ENCODE assay signal across 8 mouse cellular contexts in genomic region chr4:138453097-138453752, GRCm38 (mm10). TPM values are rescaled to one million over a fixed set of nuclear protein-coding genes. Genes with fewer than 3 reads are reported as not detected.
A peak's percentile ranks its signal among the peaks of the same experiment; 100 is the strongest.
DNase-seq lines count a peak whose midpoint lies in the region; ATAC-seq and TF ChIP-seq lines count a peak whose summit lies in the region.

No protein-coding gene starts in this region.

- no peaks in the 10 kb centered on the region for H3K27me3 ChIP-seq in hindbrain, embryonic 14.5 days (ENCODE audit: control insufficient read depth, insufficient read depth, low read length)
- H3K27me3 ChIP-seq in liver, postnatal 0 days (ENCODE audit: insufficient read depth, low read length): peaks cover 42% of the 10 kb centered on the region

- no peak for TF ChIP-seq CTCF in liver, postnatal 0 days (IDR thresholded peaks at IDR 0.05; ENCODE audit: low read depth)

- peak; percentile 3 for ATAC-seq in hindbrain, embryonic 14.5 days (ENCODE audit: low FRiP score)
- no peak for ATAC-seq in liver, postnatal 0 days
- ATAC-seq in monocyte, adult 5-6 weeks (replicated peaks; ENCODE audit: insufficient number of reproducible peaks, low FRiP score, low TSS enrichment, poor library complexity, severe bottlenecking): no peak

- 5% methylated on average over 19 of the region's 19 CpGs for WGBS in hindbrain, embryonic 14.5 days
- WGBS in liver, postnatal 0 days (ENCODE audit: insufficient replicate concordance): 16% methylated on average over 19 of the region's 19 CpGs

- peak overlapping the region; percentile 95 for H3K27ac ChIP-seq in hindbrain, embryonic 14.5 days
- H3K27ac ChIP-seq in liver, postnatal 0 days (ENCODE audit: low read depth): peak overlapping the region; percentile 87; the same call in 1 of the 2 replicates

- no peaks in the 10 kb centered on the region for H3K9me3 ChIP-seq in hindbrain, embryonic 14.5 days (ENCODE audit: control insufficient read depth, low read length)
- no peaks in the 10 kb centered on the region for H3K9me3 ChIP-seq in liver, postnatal 0 days (ENCODE audit: low read length)

- H3K9ac ChIP-seq in hindbrain, embryonic 14.5 days: peak overlapping the region; percentile 95
- no peak overlapping the region for H3K9ac ChIP-seq in liver, postnatal 0 days (replicated peaks)

- H3K4me3 ChIP-seq in hindbrain, embryonic 14.5 days (replicated peaks; ENCODE audit: low read length): peak overlapping the region; percentile 98
- peak overlapping the region; percentile 67 for H3K4me3 ChIP-seq in liver, postnatal 0 days (ENCODE audit: low read depth, low read length)

- DNase-seq in kidney, adult 11 months: peak; percentile 90
- no peak for DNase-seq in kidney, adult 18-20 months
- peak; percentile 70 to 71 for DNase-seq in cerebellum, postnatal 10 days
- DNase-seq in hindbrain, embryonic 14.5 days (ENCODE audit: low spot score): no peak
- DNase-seq in liver, postnatal 0 days: no peak
- no peak for DNase-seq in gastrocnemius, postnatal 10 days
- no peak for DNase-seq in gastrocnemius, postnatal 4 days (ENCODE audit: low spot score in 2 of 2)

- H3K36me3 ChIP-seq in hindbrain, embryonic 14.5 days (replicated peaks; ENCODE audit: control insufficient read depth, insufficient read depth): no peaks in the 10 kb centered on the region
- H3K36me3 ChIP-seq in liver, postnatal 0 days (replicated peaks; ENCODE audit: insufficient read depth, low read length): no peaks in the 10 kb centered on the region

- peak overlapping the region; percentile 93 for H3K4me2 ChIP-seq in hindbrain, embryonic 14.5 days (replicated peaks)
- H3K4me2 ChIP-seq in liver, postnatal 0 days (ENCODE audit: low read depth, low read length): peak overlapping the region; percentile 71

- no peak for TF ChIP-seq EP300 in liver, postnatal 0 days (IDR thresholded peaks at IDR 0.05; ENCODE audit: low read depth)

- H3K4me1 ChIP-seq in hindbrain, embryonic 14.5 days (replicated peaks; ENCODE audit: control insufficient read depth, insufficient read depth, low read length): peaks cover 31% of the 10 kb centered on the region
- peaks cover 14% of the 10 kb centered on the region for H3K4me1 ChIP-seq in liver, postnatal 0 days (ENCODE audit: insufficient read depth)

RNA-seq across cellular contexts. Expression of gene Camk2n1, which starts 0.9 kb away (rescaled TPM):
- 17.1 and 17.2 TPM in 2 replicates for polyA plus RNA-seq in hindbrain, embryonic 14.5 days (2014; fragmentation: Nextera tagmentation; extraction: Ambion mirVana)
- polyA plus RNA-seq in liver, postnatal 0 days (2015; fragmentation: Nextera tagmentation; extraction: Ambion mirVana): 5.5 and 6.1 TPM in 2 replicates
- total RNA-seq in monocyte, adult 5-6 weeks (2017): 10.8 to 19.2 TPM (median 11.3 TPM) in 3 replicates
- 1 to 10 TPM; 5.9 to 7.2 TPM for total RNA-seq in gastrocnemius, postnatal 10 days (2021)
- 10 to 100 TPM in 1 of 2 experiments, 1 to 10 TPM in 1; 8.1 to 10.5 TPM for total RNA-seq in gastrocnemius, postnatal 4 days (2021)

RNA-seq across cellular contexts. Expression of gene Mul1, which starts 18.8 kb away (rescaled TPM):
- polyA plus RNA-seq in hindbrain, embryonic 14.5 days (2014; fragmentation: Nextera tagmentation; extraction: Ambion mirVana): 18.5 and 23.1 TPM in 2 replicates
- polyA plus RNA-seq in liver, postnatal 0 days (2015; fragmentation: Nextera tagmentation; extraction: Ambion mirVana): 17.5 and 20.0 TPM in 2 replicates
- total RNA-seq in monocyte, adult 5-6 weeks (2017): 10.8 to 12.0 TPM (median 11.9 TPM) in 3 replicates
- 10 to 100 TPM; 32.3 to 35.7 TPM for total RNA-seq in gastrocnemius, postnatal 10 days (2021)
- total RNA-seq in gastrocnemius, postnatal 4 days (2021): 10 to 100 TPM; 30.1 to 33.2 TPM

RNA-seq across cellular contexts. Expression of gene Fam43b, which starts 56.9 kb away (rescaled TPM):
- polyA plus RNA-seq in hindbrain, embryonic 14.5 days (2014; fragmentation: Nextera tagmentation; extraction: Ambion mirVana): 8.8 and 13.6 TPM in 2 replicates
- not detected in 2 replicates for polyA plus RNA-seq in liver, postnatal 0 days (2015; fragmentation: Nextera tagmentation; extraction: Ambion mirVana)
- total RNA-seq in monocyte, adult 5-6 weeks (2017): not detected in 3 replicates
- total RNA-seq in gastrocnemius, postnatal 10 days (2021): under 1 TPM in 1 of 2 experiments, not detected in 1; 0.11 TPM
- not detected for total RNA-seq in gastrocnemius, postnatal 4 days (2021)

Comparison
In these comparisons a context has a peak if more than half of its experiments do, and no peak if none do; other contexts are left out.
1. DNase-seq: peak in kidney, adult 11 months (single experiment) and cerebellum, postnatal 10 days (2 of 2); none in kidney, adult 18-20 months (single experiment), hindbrain, embryonic 14.5 days (single experiment), liver, postnatal 0 days (single experiment), gastrocnemius, postnatal 10 days (single experiment) and gastrocnemius, postnatal 4 days (0 of 2).